Mouse (Mus musculus) A20 (cell line): ENCODE measurements around the gene Prkce.

Experiments used
- DNase-seq: peaks from one replicate; pipeline ENCODE4 v3.0.0-alpha.2; 2011; ENCODE audit warnings: low read depth, low spot score

Prkce gene

GRCm38 (mm10) chr17:86300774-86301595 lies 133.4 kb downstream of the Prkce start:
- no peak for DNase-seq

GRCm38 (mm10) chr17:86302266-86302665 lies 134.7 kb downstream of the Prkce start:
- no peak for DNase-seq

GRCm38 (mm10) chr17:86302861-86303331 lies 135.3 kb downstream of the Prkce start:
- no peak for DNase-seq

GRCm38 (mm10) chr17:86303401-86304243 lies 136.0 kb downstream of the Prkce start:
- no peak for DNase-seq

GRCm38 (mm10) chr17:86304923-86305630 lies 137.5 kb downstream of the Prkce start:
- DNase-seq = no peak

- no peak for DNase-seq
Measured at GRCm38 (mm10) chr17:86306161-86306560, 138.6 kb downstream of the Prkce start.

GRCm38 (mm10) chr17:86313413-86314139 lies 146.0 kb downstream of the Prkce start:
- no peak for DNase-seq

- no peak for DNase-seq
Measured at GRCm38 (mm10) chr17:86315874-86316273, 148.3 kb downstream of the Prkce start.

GRCm38 (mm10) chr17:86316771-86317170 lies 149.2 kb downstream of the Prkce start:
- no peak for DNase-seq

- no peak for DNase-seq
Measured at GRCm38 (mm10) chr17:86317197-86317596, 149.6 kb downstream of the Prkce start.

GRCm38 (mm10) chr17:86319967-86320602 lies 152.5 kb downstream of the Prkce start:
- DNase-seq = no peak

GRCm38 (mm10) chr17:86322840-86323239 lies 155.3 kb downstream of the Prkce start:
- DNase-seq = no peak

- DNase-seq = no peak
Measured at GRCm38 (mm10) chr17:86323310-86323709, 155.7 kb downstream of the Prkce start.

- DNase-seq = no peak
Measured at GRCm38 (mm10) chr17:86323909-86324686, 156.5 kb downstream of the Prkce start.

- no peak for DNase-seq
Measured at GRCm38 (mm10) chr17:86324756-86325155, 157.2 kb downstream of the Prkce start.

GRCm38 (mm10) chr17:86325317-86325716 lies 157.7 kb downstream of the Prkce start:
- DNase-seq = no peak

GRCm38 (mm10) chr17:86327958-86328357 lies 160.4 kb downstream of the Prkce start:
- DNase-seq = no peak

- DNase-seq = no peak
Measured at GRCm38 (mm10) chr17:86329273-86330075, 161.9 kb downstream of the Prkce start.
